26 mouse cellular contexts compared by ENCODE assay signal in genomic region chr2:61407881-61408280, GRCm38 (mm10).
DNase-seq lines count a peak whose midpoint lies in the region; ATAC-seq lines count a peak whose summit lies in the region.
"Had no signal": no experiment of that assay in that cellular context is flagged by ENCODE, and none has a peak within 500 bp of the region (broad histone marks: within the 10 kb centered on the region; RNA-seq: fewer than 3 reads in every experiment).

No protein-coding gene starts in this region.

- H3K4me2 ChIP-seq in heart, embryonic 11.5 days, result no peak overlapping the region
- H3K4me2 ChIP-seq: embryonic facial prominence, embryonic 12.5 days; midbrain, embryonic 11.5 days had no signal

- 95% methylated on average over 7 of the region's 7 CpGs for WGBS in heart, embryonic 11.5 days (ENCODE audit: insufficient replicate concordance)

- H3K27ac ChIP-seq in heart, embryonic 11.5 days (ENCODE audit: low read depth, low read length), result no peak overlapping the region
- H3K27ac ChIP-seq: embryonic facial prominence, embryonic 12.5 days; hindbrain, embryonic 10.5 days; hindbrain, postnatal 0 days; kidney, postnatal 0 days; left cerebral cortex, adult 2 months had no signal

- peak; percentile 96 for DNase-seq in heart, adult 11 months
- peak; percentile 20 for DNase-seq in kidney, postnatal 14 days
- DNase-seq in kidney, adult 8-10 months, result no peak
- DNase-seq in heart, postnatal 25 days (ENCODE audit: low spot score), result peak; percentile 24
- DNase-seq in lung, postnatal 36 days, result peak; percentile 50
- DNase-seq in spleen, postnatal 4 days (ENCODE audit: low spot score in 2 of 2), result no peak
- DNase-seq in thymus, postnatal 14 days, result no peak
- DNase-seq: adrenal gland, postnatal 14 days; cerebellum, postnatal 10 days; layer of hippocampus, adult 9-11 months; left cerebral cortex, postnatal 4 days; liver, postnatal 0 days; retina, postnatal 1 day; right cerebral cortex, postnatal 4 days; thymus, postnatal 36 days had no signal

- intact Hi-C loops in heart, postnatal 25 days (cut with DNase I), result no loop called here

- no peak overlapping the region for H3K4me3 ChIP-seq in heart, embryonic 11.5 days (ENCODE audit: low read depth, low read length)
- H3K4me3 ChIP-seq: embryonic facial prominence, embryonic 12.5 days; erythroblast, embryonic 14.5 days; hindbrain, embryonic 10.5 days; left cerebral cortex, adult 2 months had no signal

- no peaks in the 10 kb centered on the region for H3K36me3 ChIP-seq in heart, embryonic 11.5 days (ENCODE audit: control insufficient read depth, insufficient read depth, low read length)
- H3K36me3 ChIP-seq: embryonic facial prominence, embryonic 12.5 days; G1E; hindbrain, embryonic 10.5 days had no signal

- no peaks in the 10 kb centered on the region for H3K9me3 ChIP-seq in heart, embryonic 11.5 days (replicated peaks; ENCODE audit: control insufficient read depth, low read length)
- H3K9me3 ChIP-seq: embryonic facial prominence, embryonic 12.5 days; G1E had no signal

- H3K27me3 ChIP-seq in heart, embryonic 11.5 days (ENCODE audit: control insufficient read depth, insufficient read depth, low read length), result no peaks in the 10 kb centered on the region
- H3K27me3 ChIP-seq: embryonic facial prominence, embryonic 12.5 days had no signal

- no peak for ATAC-seq in heart, embryonic 11.5 days (replicated peaks; ENCODE audit: insufficient number of reproducible peaks, low FRiP score, low TSS enrichment)
- ATAC-seq: activated CD4-positive, CD25-positive, alpha-beta regulatory T cell, adult 4 months; forebrain, embryonic 14.5 days; hindbrain, postnatal 0 days; liver, postnatal 0 days had no signal

- no peak overlapping the region for H3K9ac ChIP-seq in heart, embryonic 11.5 days (ENCODE audit: low read depth, low read length)
- H3K9ac ChIP-seq: embryonic facial prominence, embryonic 12.5 days; liver, postnatal 0 days had no signal

- 0 out of 2 replicates have a peak, but pooled peaks cover 5% of the 10 kb centered on the region for H3K4me1 ChIP-seq in heart, embryonic 11.5 days (ENCODE audit: control insufficient read depth, insufficient read depth, low read length)

Comparison
In these comparisons a context has a peak if more than half of its experiments do, and no peak if none do; other contexts are left out.
1. DNase-seq: peak in heart, adult 11 months (single experiment), kidney, postnatal 14 days (single experiment), heart, postnatal 25 days (single experiment) and lung, postnatal 36 days (single experiment); none in kidney, adult 8-10 months (0 of 2), spleen, postnatal 4 days (0 of 2) and thymus, postnatal 14 days (single experiment).